Mouse (Mus musculus) forebrain, embryonic 11.5 days (tissue): ENCODE data around the gene Homez. TPM values are rescaled to one million over a fixed set of nuclear protein-coding genes. Genes with fewer than 3 reads are reported as not detected.
A peak's percentile ranks its signal among the peaks of the same experiment; 100 is the strongest.

ENCODE experiments used
- ATAC-seq: fragments of 200-750 bp; cut with Nextera tagmentation; replicated peaks from 2 replicates; pipeline ENCODE4 v1.8.0; 2017; ENCODE audit warnings: moderate TSS enrichment; ENCODE audit not compliant: low FRiP score
- DNase-seq: peaks from one replicate; pipeline ENCODE4 v3.0.0-alpha.2; 2017; ENCODE audit warnings: low spot score
- H3K27ac ChIP-seq: fragments of 300-500 bp; sonication (generic); 2 replicates; pipeline ENCODE4 v1.5.1; 2014; ENCODE audit warnings: low read depth, low read length
- H3K27me3 ChIP-seq: fragments of 300-500 bp; sonication (generic); 2 replicates; pipeline ENCODE4 v1.6.1; 2014; ENCODE audit warnings: mild to moderate bottlenecking, low read length, mixed read lengths; ENCODE audit not compliant: control insufficient read depth, insufficient read depth
- H3K36me3 ChIP-seq: fragments of 300-500 bp; sonication (generic); 2 replicates; pipeline ENCODE4 v1.6.1; 2014; ENCODE audit warnings: mild to moderate bottlenecking, low read length, moderate library complexity, mixed read lengths; ENCODE audit not compliant: control insufficient read depth, insufficient read depth
- H3K4me1 ChIP-seq: fragments of 300-500 bp; sonication (generic); replicated peaks from 2 replicates; pipeline ENCODE4 v1.6.1; 2014; ENCODE audit warnings: low read length, mixed read lengths; ENCODE audit not compliant: control insufficient read depth, insufficient read depth
- H3K4me2 ChIP-seq: fragments of 300-500 bp; sonication (generic); 2 replicates; pipeline ENCODE4 v1.6.1; 2014; ENCODE audit warnings: low read depth, mild to moderate bottlenecking, low read length, moderate library complexity, mixed read lengths; ENCODE audit not compliant: severe bottlenecking
- H3K4me3 ChIP-seq: fragments of 300-500 bp; sonication (generic); 2 replicates; pipeline ENCODE4 v1.5.1; 2014; ENCODE audit warnings: low read depth, low read length
- H3K9ac ChIP-seq: fragments of 300-500 bp; sonication (generic); 2 replicates; pipeline ENCODE4 v1.6.1; 2014; ENCODE audit warnings: low read length
- H3K9me3 ChIP-seq: fragments of 300-500 bp; sonication (generic); 2 replicates; pipeline ENCODE4 v1.6.1; 2016; ENCODE audit warnings: low read length, mixed read lengths; ENCODE audit not compliant: control insufficient read depth
- WGBS: fragments of 180-500 bp; shearing (Covaris S2); extraction: QIAGEN DNeasy Blood & Tissue Kit; methylation state at CpG from one replicate; pipeline ENCODE4 v1.1.7; 2014; 5-methylcytosine and 5-hydroxymethylcytosine counted together
- polyA plus RNA-seq: library from polyadenylated mRNA; unstranded; fragments of >200 nt; fragmentation: Nextera tagmentation; extraction: Ambion mirVana; gene quantifications from 2 replicates; pipeline ENCODE4 v1.2.1, GENCODE M21; 2014

Gene Homez
- polyA plus RNA-seq, 1 experiment from 2014 or later: 16.1 TPM

DNA sequence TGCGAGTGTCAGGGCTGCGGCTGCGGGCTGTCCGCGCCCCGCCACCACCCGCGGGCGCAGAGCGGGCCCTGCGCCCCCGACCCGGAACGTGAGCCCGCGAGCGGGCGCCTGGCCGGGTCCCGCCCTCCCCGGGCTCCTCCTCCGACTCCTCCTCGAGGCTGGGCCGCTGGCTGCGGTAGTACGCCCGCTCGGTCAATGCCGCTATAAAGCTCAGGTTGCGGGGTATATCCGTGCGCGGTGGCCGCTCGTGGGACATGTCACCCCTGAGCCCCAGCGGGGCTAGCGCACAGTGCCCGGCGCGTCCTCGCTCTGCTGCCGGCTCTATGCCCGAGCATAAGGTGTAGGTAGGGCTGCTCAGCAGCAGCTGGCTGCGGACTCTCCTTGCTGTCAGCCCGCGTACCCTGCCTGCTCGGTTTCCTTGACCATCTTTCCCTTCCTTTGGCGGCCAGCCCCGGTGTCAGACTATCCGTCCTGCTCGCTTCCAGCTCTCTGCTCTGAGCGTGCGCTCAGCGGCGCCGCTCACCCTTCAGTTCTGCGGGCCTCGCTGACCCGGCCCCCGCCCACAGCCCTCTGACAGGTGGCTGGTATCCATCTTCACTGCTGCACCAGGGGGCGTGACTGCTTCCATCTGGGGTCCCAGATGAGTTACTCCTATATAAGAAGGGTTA is 6.4 kb upstream of the Homez start, which contains the start of gene Ppp1r3e:
Ppp1r3e (minus strand) TSS at position 503 of the 668 bp plus-strand sequence.
- H3K4me1 ChIP-seq: peaks cover 5% of the 10 kb centered on the region
- no peaks in the 10 kb centered on the region for H3K36me3 ChIP-seq
- no peaks in the 10 kb centered on the region for H3K9me3 ChIP-seq
- DNase-seq (peak; percentile 82), ATAC-seq (peak; percentile 80)
- H3K27me3 ChIP-seq: peaks cover 2% of the 10 kb centered on the region; the same call in 1 of the 2 replicates
- WGBS: under 1% methylated on average over 61 of the region's 61 CpGs
- H3K4me2 ChIP-seq: peak within 1 kb of the TSS; percentile 98
- H3K9ac ChIP-seq: peak within 1 kb of the TSS; percentile 88
- peak within 1 kb of the TSS; percentile 50; the same call in 1 of the 2 replicates for H3K27ac ChIP-seq
- peak within 1 kb of the TSS; percentile 69 for H3K4me3 ChIP-seq

DNA sequence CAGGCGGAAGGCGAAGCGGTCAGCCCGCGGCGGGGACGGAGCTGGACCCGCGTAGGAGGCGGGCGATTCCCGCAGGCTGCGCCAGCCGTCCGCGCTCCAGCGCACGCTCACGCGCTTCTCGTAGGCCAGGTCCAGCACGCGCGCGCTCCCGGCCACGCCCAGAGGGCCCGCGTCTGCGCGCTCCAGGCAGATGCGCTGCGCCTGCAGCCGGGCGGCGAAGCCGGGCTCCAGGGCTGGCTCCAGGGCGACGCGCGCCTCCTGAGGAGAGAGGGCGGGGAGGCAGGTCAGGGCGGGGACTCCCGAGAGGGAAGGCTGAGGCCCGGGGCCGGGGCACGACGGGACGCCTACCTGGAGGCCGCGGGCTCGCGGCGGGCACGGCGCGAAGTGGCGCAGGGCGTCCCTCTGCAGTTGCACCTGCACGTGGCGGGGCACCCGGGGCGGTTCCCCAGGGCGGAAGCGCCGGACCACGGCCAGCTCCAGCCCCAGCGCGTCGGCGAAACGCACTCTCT is 5.8 kb upstream of the Homez start:
- H3K9me3 ChIP-seq: no peaks in the 10 kb centered on the region
- peak overlapping the region; percentile 98 for H3K4me2 ChIP-seq
- DNase-seq (peak; percentile 94), ATAC-seq (peak; percentile 90)
- peaks cover 5% of the 10 kb centered on the region for H3K4me1 ChIP-seq
- H3K9ac ChIP-seq: peak overlapping the region; percentile 88
- 0% methylated on average over 60 of the region's 72 CpGs for WGBS
- peak overlapping the region; percentile 69 for H3K4me3 ChIP-seq
- no peaks in the 10 kb centered on the region for H3K36me3 ChIP-seq
- H3K27me3 ChIP-seq: peaks cover 2% of the 10 kb centered on the region; the same call in 1 of the 2 replicates
- H3K27ac ChIP-seq: peak overlapping the region; percentile 50; the same call in 1 of the 2 replicates

DNA sequence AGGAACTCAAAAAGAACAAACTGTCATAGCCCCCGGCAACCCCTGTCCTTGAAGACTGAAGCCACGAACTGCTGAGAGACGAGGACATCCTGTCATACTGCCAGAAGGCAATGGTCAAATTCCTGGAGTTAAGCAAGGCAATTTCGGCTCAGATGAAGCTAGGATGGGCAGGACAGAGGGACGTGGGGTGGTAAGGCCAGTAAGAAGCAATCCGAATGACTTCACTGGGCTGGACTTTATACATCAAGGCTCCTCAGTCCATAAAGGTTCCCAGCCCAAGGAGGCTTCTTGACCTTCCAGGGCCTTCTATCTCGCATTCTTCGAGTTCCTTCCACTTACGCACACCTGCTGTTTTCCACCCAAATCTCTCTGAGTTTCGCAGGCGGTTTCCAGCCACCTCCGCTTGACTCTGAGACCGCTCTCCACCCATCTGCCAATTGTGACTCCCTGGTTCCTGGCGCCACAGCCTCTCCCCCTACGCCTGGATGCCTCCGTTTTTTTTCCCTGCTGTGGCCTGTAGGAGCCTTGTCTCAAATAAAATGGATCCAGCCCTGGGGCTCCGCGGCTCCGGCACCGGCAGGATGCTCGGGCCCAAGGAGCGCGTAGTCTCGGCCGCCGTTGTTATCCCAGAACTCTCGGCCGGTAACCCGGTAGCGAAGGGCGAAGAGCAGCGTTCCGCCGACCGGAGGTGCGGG is 5.2 kb upstream of the Homez start:
- whole genome bisulfite sequencing: 3% methylated on average over 36 of the region's 36 CpGs
- H3K9me3 ChIP-seq: no peaks in the 10 kb centered on the region
- H3K4me3 ChIP-seq: peak overlapping the region; percentile 69
- ATAC-seq (peak; percentile 55), DNase-seq (no peak)
- H3K27ac ChIP-seq: 0 out of 2 replicates have a peak overlapping the region, but pooled peaks have one; percentile 50
- H3K9ac ChIP-seq: peak overlapping the region; percentile 88
- H3K4me1 ChIP-seq: peaks cover 5% of the 10 kb centered on the region
- no peaks in the 10 kb centered on the region for H3K36me3 ChIP-seq
- peak overlapping the region; percentile 98 for H3K4me2 ChIP-seq
- H3K27me3 ChIP-seq: peaks cover 2% of the 10 kb centered on the region; the same call in 1 of the 2 replicates

DNA sequence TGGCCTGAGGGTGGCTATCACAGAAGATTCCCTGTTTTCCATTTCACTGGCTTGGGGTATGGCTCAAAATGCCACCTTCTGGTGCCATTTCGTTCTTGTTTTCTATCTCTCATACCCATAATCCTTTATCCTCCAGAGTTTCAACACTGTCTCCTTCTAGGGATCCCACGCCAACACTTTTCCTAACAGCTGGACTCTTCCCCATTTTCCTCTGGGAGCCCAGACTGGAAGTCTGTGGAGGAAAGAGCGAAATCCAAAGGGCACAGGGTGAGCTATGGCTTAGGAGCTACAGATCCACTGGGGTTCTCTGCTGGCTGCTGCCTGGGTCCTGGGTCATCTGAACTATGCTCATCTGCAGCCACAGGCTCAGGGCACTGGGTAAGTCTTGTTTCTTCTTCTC is 3.4 kb upstream of the Homez start:
- H3K9me3 ChIP-seq: no peaks in the 10 kb centered on the region
- no peak overlapping the region for H3K4me2 ChIP-seq
- H3K27me3 ChIP-seq: peaks cover 2% of the 10 kb centered on the region; the same call in 1 of the 2 replicates
- H3K36me3 ChIP-seq: no peaks in the 10 kb centered on the region
- H3K9ac ChIP-seq: no peak overlapping the region
- H3K4me3 ChIP-seq: no peak overlapping the region
- no peak overlapping the region for H3K27ac ChIP-seq
- DNase-seq: no peak
- H3K4me1 ChIP-seq: peaks cover 5% of the 10 kb centered on the region
- no peak for ATAC-seq
- 98% methylated on average over 3 of the region's 3 CpGs for WGBS

DNA sequence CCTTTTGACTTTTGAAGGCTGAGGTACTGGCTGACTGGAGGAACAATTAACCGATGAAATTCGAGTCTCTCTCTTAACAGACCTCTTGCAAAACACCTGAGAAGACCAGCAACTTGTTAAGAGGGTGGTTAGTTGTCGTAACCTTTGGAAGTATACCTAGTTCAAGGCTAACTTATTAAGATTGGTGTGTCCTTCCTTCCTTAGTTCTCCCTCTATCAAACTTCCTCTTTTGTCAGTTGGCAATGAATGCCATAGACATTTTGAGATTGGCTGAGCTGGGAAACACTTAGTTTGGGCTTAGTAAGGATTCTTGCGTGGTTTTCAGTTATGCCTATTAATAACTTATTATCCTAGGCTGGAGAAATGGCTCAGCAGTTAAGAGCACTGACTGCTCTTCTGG is 2.7 kb downstream of the Homez start:
- no peaks in the 10 kb centered on the region; the same call in 1 of the 2 replicates for H3K4me1 ChIP-seq
- H3K9me3 ChIP-seq: no peaks in the 10 kb centered on the region
- ATAC-seq: no peak
- no peak overlapping the region for H3K4me2 ChIP-seq
- no peak for DNase-seq
- no peak overlapping the region for H3K4me3 ChIP-seq
- no peaks in the 10 kb centered on the region for H3K27me3 ChIP-seq
- WGBS: 88% methylated on average over 4 of the region's 4 CpGs
- H3K9ac ChIP-seq: no peak overlapping the region
- H3K27ac ChIP-seq: no peak overlapping the region
- H3K36me3 ChIP-seq: no peaks in the 10 kb centered on the region

DNA sequence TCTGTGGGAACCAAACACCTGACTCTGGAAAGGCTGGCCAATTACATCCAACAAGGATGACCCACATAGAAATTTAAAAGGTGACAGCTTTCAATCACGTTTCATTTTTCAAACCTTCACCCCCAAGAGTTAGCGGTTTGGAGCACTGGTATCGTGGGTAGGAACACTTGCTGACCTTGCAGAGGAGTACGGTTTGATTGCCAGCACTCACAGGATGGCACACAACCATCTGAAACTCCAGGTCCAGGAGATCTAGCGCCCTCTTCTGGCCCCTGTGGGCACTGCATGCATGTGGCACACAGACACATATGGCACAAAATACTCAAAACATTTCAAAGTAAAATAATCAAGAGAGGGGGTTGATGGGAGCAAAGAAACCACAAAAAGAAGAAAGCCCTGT is 3.8 kb downstream of the Homez start:
- Histone ChIP-seq H3K27ac (no peak overlapping the region), H3K4me3 (no peak overlapping the region), H3K27me3 (no peaks in the 10 kb centered on the region), H3K36me3 (no peaks in the 10 kb centered on the region), H3K4me2 (no peak overlapping the region), H3K4me1 (no peaks in the 10 kb centered on the region; the same call in 1 of the 2 replicates), H3K9ac (no peak overlapping the region), H3K9me3 (no peaks in the 10 kb centered on the region)
- WGBS: 54% methylated on average over 5 of the region's 5 CpGs
- peak; percentile 68 for DNase-seq
- no peak for ATAC-seq

DNA sequence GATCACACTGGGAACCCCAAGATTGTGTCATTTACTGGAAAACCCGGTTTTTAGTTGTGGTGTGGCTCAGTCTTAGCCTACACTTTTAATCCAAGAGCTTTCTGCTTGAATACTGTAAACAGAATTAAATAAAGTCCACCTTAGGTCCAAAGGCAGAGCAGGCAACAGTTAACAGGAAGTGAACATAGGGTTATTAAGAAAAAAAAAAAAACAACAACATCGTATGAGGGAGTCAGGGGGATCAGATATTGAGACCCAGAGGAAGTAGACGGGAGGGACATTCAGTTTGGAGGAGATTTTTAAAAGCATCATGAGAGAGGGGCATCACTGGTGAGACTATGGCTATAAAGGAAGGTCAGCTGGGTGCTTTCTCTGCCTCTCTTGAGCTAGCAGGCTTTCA is 4.5 kb downstream of the Homez start:
- no peaks in the 10 kb centered on the region; the same call in 1 of the 2 replicates for H3K4me1 ChIP-seq
- ATAC-seq (no peak), DNase-seq (no peak)
- no peak overlapping the region for H3K9ac ChIP-seq
- no peaks in the 10 kb centered on the region for H3K36me3 ChIP-seq
- H3K4me3 ChIP-seq: no peak overlapping the region
- no peaks in the 10 kb centered on the region for H3K27me3 ChIP-seq
- 70% methylated on average over 3 of the region's 3 CpGs for WGBS
- no peaks in the 10 kb centered on the region for H3K9me3 ChIP-seq
- no peak overlapping the region for H3K27ac ChIP-seq
- no peak overlapping the region for H3K4me2 ChIP-seq

DNA sequence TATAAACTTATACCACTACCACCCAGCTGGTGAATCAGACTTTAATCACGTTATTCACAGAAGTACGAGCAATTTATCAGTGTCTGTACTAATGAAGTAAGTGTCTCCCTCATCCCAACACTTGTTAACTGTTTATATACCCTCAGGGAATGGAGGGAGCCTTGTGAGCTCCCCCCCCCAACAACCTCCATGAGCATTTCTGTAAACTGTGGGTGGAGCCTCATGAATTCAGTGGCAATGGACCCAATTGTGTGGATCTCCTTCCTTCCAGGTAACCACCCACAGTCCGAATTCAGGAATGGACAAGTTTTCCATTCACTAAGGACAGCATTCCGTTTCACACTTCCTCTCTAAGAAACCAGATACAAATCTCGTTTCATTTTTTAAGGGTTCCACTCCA is 5.1 kb downstream of the Homez start:
- Histone ChIP-seq H3K4me2 (no peak overlapping the region), H3K4me1 (no peaks in the 10 kb centered on the region; the same call in 1 of the 2 replicates), H3K27ac (no peak overlapping the region), H3K9me3 (no peaks in the 10 kb centered on the region), H3K27me3 (no peaks in the 10 kb centered on the region), H3K36me3 (no peaks in the 10 kb centered on the region), H3K4me3 (no peak overlapping the region), H3K9ac (no peak overlapping the region)
- no peak for DNase-seq
- no peak for ATAC-seq
- 84% methylated on average over 5 of the region's 5 CpGs for WGBS
